ENCODE assay signal across 8 mouse cellular contexts in the genomic region with DNA sequence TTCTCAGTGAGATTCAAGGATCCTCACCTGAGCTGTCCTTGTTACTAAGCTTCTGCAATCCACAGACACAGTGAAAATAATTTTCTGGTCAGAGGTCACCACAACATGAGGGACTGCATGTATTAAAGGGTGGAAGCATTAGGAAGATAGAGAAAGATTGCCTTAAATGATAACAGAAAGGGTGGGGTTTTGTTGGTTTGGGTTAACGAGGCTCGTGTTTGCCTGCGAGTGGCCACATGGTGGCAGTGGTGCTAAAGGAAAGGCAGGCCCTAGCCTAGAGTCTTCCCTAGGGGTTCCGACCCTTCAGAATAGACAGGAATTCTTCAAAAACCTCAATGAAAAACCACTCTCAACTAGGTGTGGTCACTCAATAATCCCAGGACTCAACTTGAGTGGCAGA. TPM values are rescaled to one million over a fixed set of nuclear protein-coding genes. Genes with fewer than 3 reads are reported as not detected.
DNase-seq lines count a peak whose midpoint lies in the region; ATAC-seq and TF ChIP-seq lines count a peak whose summit lies in the region.
"Had no signal": no experiment of that assay in that cellular context is flagged by ENCODE, and none has a peak within 500 bp of the region (broad histone marks: within the 10 kb centered on the region; RNA-seq: fewer than 3 reads in every experiment).

No protein-coding gene starts in this region.

- peak; percentile 93 for TF ChIP-seq CTCF in liver, adult 2 months (IDR thresholded peaks at IDR 0.05; ENCODE audit: low read depth, low read length)
- TF ChIP-seq CTCF in MEL (IDR thresholded peaks at IDR 0.05 in 2 of 3, conservative IDR thresholded peaks at IDR 0.05 in 1 of 3; ENCODE audit: control insufficient read depth in 1 of 3, insufficient read depth in 1 of 3, low read depth in 2 of 3, low read length in 3 of 3, poor library complexity in 1 of 3, severe bottlenecking in 1 of 3) = peak; percentile 71 to 89 (median 87)
- peak; percentile 85 for TF ChIP-seq CTCF in brain, embryonic 14.5 days (IDR thresholded peaks at IDR 0.05; ENCODE audit: borderline replicate concordance, extremely low read depth, insufficient read depth, insufficient read length)
- TF ChIP-seq CTCF in liver, embryonic 14.5 days (IDR thresholded peaks at IDR 0.05; ENCODE audit: low read depth) = peak; percentile 68

- no peaks in the 10 kb centered on the region; the same call in 1 of the 2 replicates for H3K4me1 ChIP-seq in liver, adult 2 months (ENCODE audit: control insufficient read depth, insufficient read depth, low read length)
- H3K4me1 ChIP-seq in liver, embryonic 11.5 days (replicated peaks; ENCODE audit: control insufficient read depth, insufficient read depth, low read length) = no peaks in the 10 kb centered on the region
- H3K4me1 ChIP-seq in MEL (ENCODE audit: control insufficient read depth in 1 of 2, insufficient read depth in 2 of 2, low read length in 2 of 2) = 0 out of 4 replicates have a peak, but pooled peaks cover 0 to 3% of the 10 kb centered on the region in 2 experiments
- no peaks in the 10 kb centered on the region for H3K4me1 ChIP-seq in liver, embryonic 14.5 days (replicated peaks; ENCODE audit: control insufficient read depth in 2 of 2, insufficient read depth in 2 of 2, low read length in 1 of 2)

- H3K79me2 ChIP-seq in liver, adult 2 months (ENCODE audit: control insufficient read depth, insufficient read depth, low read length) = no peaks in the 10 kb centered on the region
- H3K79me2 ChIP-seq in MEL (ENCODE audit: control insufficient read depth, insufficient read depth, low read length, poor library complexity) = no peaks in the 10 kb centered on the region

- no peak for ATAC-seq in liver, embryonic 11.5 days (replicated peaks; ENCODE audit: low FRiP score)
- peak; percentile 46 to 60; a peak in 2 of 4 replicates for ATAC-seq in hematopoietic stem cell, adult 5-6 weeks (replicated peaks in 1 of 2; ENCODE audit: insufficient read depth in 1 of 2, low FRiP score in 2 of 2, low TSS enrichment in 1 of 2, low read depth in 1 of 2, poor library complexity in 2 of 2, severe bottlenecking in 2 of 2)
- no peak for ATAC-seq in liver, embryonic 14.5 days (ENCODE audit: insufficient read depth)

- DNase-seq in liver, adult 2 months (ENCODE audit: extremely low read depth, low read depth, low spot score) = no peak
- no peak for DNase-seq in liver, embryonic 11.5 days (ENCODE audit: low spot score)
- peak; percentile 52 for DNase-seq in MEL (ENCODE audit: low read depth, low spot score)
- peak; percentile 67 for DNase-seq in brain, embryonic 14.5 days (ENCODE audit: low read depth)
- no peak for DNase-seq in liver, embryonic 14.5 days (ENCODE audit: low read depth in 3 of 3, low spot score in 3 of 3)
- peak; percentile 58 for DNase-seq in right cerebral cortex, postnatal 14 days

- H3K4me2 ChIP-seq in liver, embryonic 11.5 days = no peak overlapping the region
- H3K4me2 ChIP-seq in liver, embryonic 14.5 days (ENCODE audit: low read depth) = no peak overlapping the region
- H3K4me2 ChIP-seq: midbrain, embryonic 12.5 days had no signal

- 5% methylated on average over 4 of the region's 4 CpGs for WGBS in liver, adult 2 months
- 12% methylated on average over 4 of the region's 4 CpGs for WGBS in liver, embryonic 11.5 days
- 5% methylated on average over 4 of the region's 4 CpGs for WGBS in liver, embryonic 14.5 days (ENCODE audit: insufficient replicate concordance)

- no peaks in the 10 kb centered on the region for H3K9me3 ChIP-seq in liver, embryonic 11.5 days (ENCODE audit: control insufficient read depth, low read length)
- H3K9me3 ChIP-seq in MEL (replicated peaks; ENCODE audit: insufficient read depth, low read length) = no peaks in the 10 kb centered on the region
- no peaks in the 10 kb centered on the region for H3K9me3 ChIP-seq in liver, embryonic 14.5 days (ENCODE audit: control insufficient read depth, low read length)
- H3K9me3 ChIP-seq: midbrain, embryonic 12.5 days had no signal

- H3K27ac ChIP-seq in liver, adult 2 months (replicated peaks; ENCODE audit: insufficient read depth, low read depth, low read length) = no peak overlapping the region
- H3K27ac ChIP-seq in liver, embryonic 11.5 days (ENCODE audit: low read depth, low read length) = no peak overlapping the region
- H3K27ac ChIP-seq in MEL (ENCODE audit: control insufficient read depth, low read depth, low read length) = no peak overlapping the region
- no peak overlapping the region for H3K27ac ChIP-seq in liver, embryonic 14.5 days
- H3K27ac ChIP-seq: midbrain, embryonic 12.5 days had no signal

- TF ChIP-seq EP300 in MEL (IDR thresholded peaks at IDR 0.05; ENCODE audit: low read depth in 1 of 2, low read length in 2 of 2) = no peak
- no peak for TF ChIP-seq EP300 in liver, embryonic 14.5 days (IDR thresholded peaks at IDR 0.05; ENCODE audit: low read depth)

- peak; percentile 91 for TF ChIP-seq RAD21 in MEL (IDR thresholded peaks at IDR 0.05; ENCODE audit: low read depth, low read length)

- H3K9ac ChIP-seq in liver, adult 2 months (ENCODE audit: low read depth, low read length) = no peak overlapping the region
- no peak overlapping the region for H3K9ac ChIP-seq in liver, embryonic 11.5 days (ENCODE audit: low read depth, low read length)
- H3K9ac ChIP-seq in MEL (ENCODE audit: control insufficient read depth, low read depth, low read length, poor library complexity, severe bottlenecking) = no peak overlapping the region
- H3K9ac ChIP-seq in liver, embryonic 14.5 days (replicated peaks) = no peak overlapping the region
- H3K9ac ChIP-seq: midbrain, embryonic 12.5 days had no signal

- H3K4me3 ChIP-seq in liver, adult 2 months (ENCODE audit: insufficient read depth, low read depth, low read length) = no peak overlapping the region
- H3K4me3 ChIP-seq in liver, embryonic 11.5 days (ENCODE audit: low read depth, low read length) = no peak overlapping the region
- H3K4me3 ChIP-seq in MEL (ENCODE audit: control insufficient read depth in 1 of 2, insufficient read depth in 1 of 2, low read depth in 2 of 2, low read length in 2 of 2) = no peak overlapping the region
- H3K4me3 ChIP-seq in liver, embryonic 14.5 days (ENCODE audit: insufficient read depth in 1 of 2, low read depth in 2 of 2, low read length in 2 of 2) = no peak overlapping the region
- H3K4me3 ChIP-seq: midbrain, embryonic 12.5 days had no signal

- no peaks in the 10 kb centered on the region for H3K36me3 ChIP-seq in liver, adult 2 months (ENCODE audit: control insufficient read depth, insufficient read depth, low read length)
- H3K36me3 ChIP-seq in liver, embryonic 11.5 days (ENCODE audit: control insufficient read depth, insufficient read depth, low read length) = no peaks in the 10 kb centered on the region
- no peaks in the 10 kb centered on the region; a peak in 1 of 4 replicates for H3K36me3 ChIP-seq in MEL (ENCODE audit: control insufficient read depth in 1 of 2, insufficient read depth in 2 of 2, low read length in 2 of 2)
- H3K36me3 ChIP-seq in liver, embryonic 14.5 days (replicated peaks; ENCODE audit: control insufficient read depth, insufficient read depth, low read depth) = no peaks in the 10 kb centered on the region
- H3K36me3 ChIP-seq: midbrain, embryonic 12.5 days had no signal

- no peak for TF ChIP-seq POLR2A in liver, adult 2 months (IDR thresholded peaks at IDR 0.05; ENCODE audit: extremely low read depth, insufficient read depth, low read length)
- no peak for TF ChIP-seq POLR2A in MEL (IDR thresholded peaks at IDR 0.05; ENCODE audit: control insufficient read depth in 1 of 2, insufficient read depth in 1 of 2, low read depth in 1 of 2, low read length in 2 of 2, poor library complexity in 1 of 2)
- no peak for TF ChIP-seq POLR2A in brain, embryonic 14.5 days (IDR thresholded peaks at IDR 0.05; ENCODE audit: borderline replicate concordance, extremely low read depth, insufficient read depth, insufficient read length, poor library complexity, severe bottlenecking)

- H3K27me3 ChIP-seq in liver, adult 2 months (ENCODE audit: control insufficient read depth, insufficient read depth, low read length) = no peaks in the 10 kb centered on the region
- no peaks in the 10 kb centered on the region for H3K27me3 ChIP-seq in liver, embryonic 11.5 days (replicated peaks; ENCODE audit: control insufficient read depth, insufficient read depth, low read length)
- no peaks in the 10 kb centered on the region for H3K27me3 ChIP-seq in MEL (ENCODE audit: control insufficient read depth in 1 of 2, insufficient read depth in 2 of 2, low read length in 2 of 2)
- no peaks in the 10 kb centered on the region for H3K27me3 ChIP-seq in liver, embryonic 14.5 days (ENCODE audit: control insufficient read depth, insufficient read depth, low read length)
- H3K27me3 ChIP-seq: midbrain, embryonic 12.5 days had no signal

TF ChIP-seq in MEL, 35 proteins besides CTCF, POLR2A, EP300 and RAD21 (continues in another document):
- peak; percentile 80 for TF ChIP-seq GATA1 (IDR thresholded peaks at IDR 0.05; ENCODE audit: low read depth, low read length)
- TF ChIP-seq POLR2AphosphoS2 (IDR thresholded peaks at IDR 0.05; ENCODE audit: low read length) = no peak
- TF ChIP-seq ZC3H11A (IDR thresholded peaks at IDR 0.05; ENCODE audit: low read depth, low read length) = peak; percentile 66
- no peak for TF ChIP-seq GABPA (IDR thresholded peaks at IDR 0.05; ENCODE audit: low read depth, low read length)

RNA-seq across cellular contexts. Expression of a gene that starts 14.9 kb away (rescaled TPM):
- total RNA-seq in liver, adult 2 months (2014; rRNA removed) = 3.2 and 4.9 TPM in 2 replicates
- polyA plus RNA-seq in liver, adult 2 months (2012; rRNA removed) = 10.2 and 14.3 TPM in 2 replicates
- 0.36 and 0.48 TPM in 2 replicates for polyA plus RNA-seq in liver, embryonic 11.5 days (2014; fragmentation: Nextera tagmentation; extraction: Ambion mirVana)
- total RNA-seq in MEL (2012; rRNA removed) = not detected in 2 replicates
- not detected for polyA plus RNA-seq in MEL (2012; ENCODE audit: insufficient read depth in 1 of 2, insufficient read length in 2 of 2, low read depth in 1 of 2, low replicate concordance in 2 of 2, missing spikeins in 1 of 2)
- 0.04 and 0.05 TPM in 2 replicates for polyA plus RNA-seq in brain, embryonic 14.5 days (2012; rRNA removed)
- total RNA-seq in hematopoietic stem cell, adult 5-6 weeks (2017) = 2.4 and 3.1 TPM in 2 replicates
- 0.31 and 0.39 TPM in 2 replicates for polyA plus RNA-seq in liver, embryonic 14.5 days (2012; rRNA removed)
- polyA plus RNA-seq in liver, embryonic 14.5 days (2014; fragmentation: Nextera tagmentation; extraction: Ambion mirVana) = 0.14 and 0.15 TPM in 2 replicates

RNA-seq across cellular contexts. Expression of a gene that starts 55.0 kb away (rescaled TPM):
- total RNA-seq in liver, adult 2 months (2014; rRNA removed) = 138 and 151 TPM in 2 replicates
- polyA plus RNA-seq in liver, adult 2 months (2012; rRNA removed) = 246 and 257 TPM in 2 replicates
- 367 and 381 TPM in 2 replicates for polyA plus RNA-seq in liver, embryonic 11.5 days (2014; fragmentation: Nextera tagmentation; extraction: Ambion mirVana)
- 366 and 487 TPM in 2 replicates for total RNA-seq in MEL (2012; rRNA removed)
- 100 to 1,000 TPM in 1 of 2 experiments, not detected in 1; 395 TPM for polyA plus RNA-seq in MEL (2012; ENCODE audit: insufficient read depth in 1 of 2, insufficient read length in 2 of 2, low read depth in 1 of 2, low replicate concordance in 2 of 2, missing spikeins in 1 of 2)
- 157 and 205 TPM in 2 replicates for polyA plus RNA-seq in brain, embryonic 14.5 days (2012; rRNA removed)
- total RNA-seq in hematopoietic stem cell, adult 5-6 weeks (2017) = 169 and 188 TPM in 2 replicates
- 139 and 165 TPM in 2 replicates for polyA plus RNA-seq in liver, embryonic 14.5 days (2012; rRNA removed)
- 250 and 254 TPM in 2 replicates for polyA plus RNA-seq in liver, embryonic 14.5 days (2014; fragmentation: Nextera tagmentation; extraction: Ambion mirVana)

Comparison
In these comparisons a context has a peak if more than half of its experiments do, and no peak if none do; other contexts are left out.
1. DNase-seq: peak in MEL (single experiment), brain, embryonic 14.5 days (single experiment) and right cerebral cortex, postnatal 14 days (single experiment); none in liver, adult 2 months (single experiment), liver, embryonic 11.5 days (single experiment) and liver, embryonic 14.5 days (0 of 3).
2. ATAC-seq: peak in hematopoietic stem cell, adult 5-6 weeks (2 of 2); none in liver, embryonic 11.5 days (single experiment) and liver, embryonic 14.5 days (single experiment).
3. Peak in every context shown above with its lines, with median percentiles within 50 percentile points of each other: CTCF ChIP-seq.